Mouse (Mus musculus): ENCODE data around the gene Psma3.
A peak's percentile ranks its signal among the peaks of the same experiment; 100 is the strongest.
"Not testable (repeated sequence)": the region's sequence is repeated elsewhere in the genome, so short reads cannot be mapped to it uniquely, and the experiment has no call there.

Psma3 gene

DNA sequence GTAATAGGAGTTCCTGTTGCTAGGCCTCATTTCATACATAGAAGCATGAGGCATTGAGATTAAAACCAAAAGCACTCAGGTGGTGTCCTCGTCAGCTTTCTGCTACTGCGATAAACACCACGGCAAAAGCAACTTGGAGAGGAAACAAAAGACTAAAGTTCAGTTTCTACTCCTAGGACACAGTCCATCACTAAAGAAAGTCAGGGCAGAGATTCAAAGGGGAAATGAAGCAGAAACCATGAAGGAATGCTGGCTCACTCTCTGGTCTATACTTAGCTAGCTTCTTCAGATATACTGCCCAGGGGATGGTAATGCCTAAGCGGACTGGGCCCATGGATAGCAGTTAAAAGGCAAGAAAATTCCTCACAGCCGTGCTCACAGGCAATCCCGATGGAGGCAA, 27.0 kb downstream of the Psma3 start:
- no peak for DNase-seq (ENCODE audit: low read depth, low spot score)

DNA sequence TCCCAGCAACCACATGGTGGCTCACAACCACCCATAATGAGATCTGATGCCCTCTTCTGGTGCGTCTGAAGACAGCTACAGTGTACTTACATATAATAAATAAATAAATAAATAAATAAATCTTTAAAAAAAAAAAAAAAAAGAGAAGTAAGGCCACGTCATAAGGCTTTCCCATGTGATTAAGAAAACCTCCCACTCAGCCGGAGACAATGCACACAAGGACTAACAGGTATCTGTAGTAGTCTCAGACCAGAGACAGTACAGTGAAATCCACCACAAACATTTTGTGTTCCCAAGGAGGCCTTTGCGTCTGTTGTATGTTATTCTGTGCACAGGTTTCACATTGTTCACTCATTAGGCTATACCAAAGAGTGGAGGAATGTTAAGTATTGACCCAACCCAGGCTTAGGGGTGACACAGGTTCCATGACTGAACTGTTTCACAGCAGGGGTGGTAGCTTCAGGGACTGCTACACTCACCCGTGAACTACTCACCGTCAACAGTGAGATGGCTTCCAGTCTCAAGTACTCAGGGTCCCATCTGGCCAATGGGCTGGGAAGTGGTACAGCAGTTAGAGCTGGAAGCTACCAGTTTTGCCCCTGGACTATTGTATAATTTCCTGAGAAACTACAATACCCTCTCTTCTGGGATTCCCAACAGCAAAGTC, 29.5 kb downstream of the Psma3 start:
- peak; percentile 92 for DNase-seq (ENCODE audit: low read depth, low spot score)

DNA sequence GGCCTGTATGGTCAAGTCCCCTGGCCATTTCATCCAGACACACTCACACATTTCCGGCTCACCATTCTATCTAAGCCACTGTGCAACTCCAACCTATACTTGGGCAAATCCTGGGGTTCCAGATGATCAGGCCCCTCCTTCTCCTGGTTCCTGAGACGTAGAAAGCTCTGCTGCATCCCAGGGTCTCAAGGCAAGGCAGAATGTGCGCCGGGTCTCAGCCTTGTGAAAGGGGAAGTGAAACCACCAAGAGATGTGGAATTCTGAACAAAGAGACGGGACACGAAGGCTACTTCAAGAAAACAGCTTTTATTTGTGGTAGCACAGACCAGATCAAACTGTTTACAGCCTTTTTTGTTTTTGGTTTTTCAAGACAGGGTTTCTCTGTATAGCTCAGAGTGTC, 31.7 kb downstream of the Psma3 start:
- DNase-seq (ENCODE audit: low read depth, low spot score) = no peak

DNA sequence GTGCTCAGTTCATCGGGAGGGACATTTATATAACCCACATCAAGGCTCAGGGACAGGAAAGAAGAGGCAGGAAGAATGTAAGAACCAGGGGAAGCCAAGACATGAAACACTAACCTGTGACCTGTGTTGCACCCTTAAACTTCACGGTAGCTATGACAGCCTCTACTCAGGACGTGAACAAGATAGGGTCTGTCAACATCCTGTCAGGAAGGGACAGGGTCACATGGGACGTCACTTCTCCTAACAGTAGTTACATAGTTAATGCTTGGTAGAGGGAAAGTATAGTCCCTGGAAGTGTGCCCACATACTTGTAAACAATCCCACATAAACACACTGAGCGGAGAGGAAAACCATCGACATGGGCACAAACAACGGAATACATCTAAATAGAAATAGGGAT, 32.5 kb downstream of the Psma3 start:
- no peak for DNase-seq (ENCODE audit: low read depth, low spot score)

DNA sequence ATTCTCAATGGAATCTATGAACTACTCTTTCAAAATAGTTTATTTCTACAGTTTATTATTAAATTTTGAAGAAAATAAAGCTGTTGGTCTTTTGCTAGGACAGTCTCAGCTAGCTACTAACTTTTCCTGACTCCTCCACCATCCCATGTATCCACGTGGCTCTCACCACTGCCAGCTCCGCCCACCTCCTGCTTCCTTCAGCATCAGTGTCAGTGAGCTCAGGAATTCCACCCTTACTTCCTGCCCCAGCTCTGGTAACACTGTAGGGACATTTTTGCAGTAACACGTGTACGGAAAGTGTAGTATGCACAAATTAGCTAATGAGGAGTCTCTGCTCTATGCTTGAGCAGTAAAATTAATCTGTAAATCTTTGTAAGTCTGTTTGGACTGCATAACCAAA, 35.3 kb downstream of the Psma3 start:
- DNase-seq (ENCODE audit: low read depth, low spot score) = peak; percentile 90

DNA sequence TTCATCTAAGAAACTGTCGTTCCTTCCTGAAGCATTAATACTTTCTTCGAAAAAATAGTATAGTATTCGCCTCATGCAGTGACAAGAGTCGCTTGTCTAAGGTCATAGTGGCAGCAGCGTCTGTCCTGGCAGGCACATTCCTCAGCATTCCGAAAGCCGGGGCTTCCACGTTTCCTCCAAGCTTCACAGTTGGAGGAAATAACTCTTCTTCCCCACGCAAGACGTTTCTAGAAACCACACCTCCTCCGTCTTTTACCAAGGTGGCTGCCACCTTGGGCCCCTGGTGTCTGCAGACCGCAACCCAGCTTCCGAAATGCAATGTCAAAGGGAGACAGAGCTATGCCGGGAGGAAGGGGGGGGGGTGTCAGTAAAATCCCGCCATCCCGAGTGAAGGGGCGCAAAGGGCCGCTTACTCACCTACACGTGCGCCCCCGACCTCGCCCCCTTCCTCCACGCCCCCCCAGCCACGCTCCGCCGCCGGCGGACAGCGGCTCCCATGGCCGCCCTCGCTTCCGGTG, 40.5 kb downstream of the Psma3 start:
- peak; percentile 84 for DNase-seq (ENCODE audit: low read depth, low spot score)

DNA sequence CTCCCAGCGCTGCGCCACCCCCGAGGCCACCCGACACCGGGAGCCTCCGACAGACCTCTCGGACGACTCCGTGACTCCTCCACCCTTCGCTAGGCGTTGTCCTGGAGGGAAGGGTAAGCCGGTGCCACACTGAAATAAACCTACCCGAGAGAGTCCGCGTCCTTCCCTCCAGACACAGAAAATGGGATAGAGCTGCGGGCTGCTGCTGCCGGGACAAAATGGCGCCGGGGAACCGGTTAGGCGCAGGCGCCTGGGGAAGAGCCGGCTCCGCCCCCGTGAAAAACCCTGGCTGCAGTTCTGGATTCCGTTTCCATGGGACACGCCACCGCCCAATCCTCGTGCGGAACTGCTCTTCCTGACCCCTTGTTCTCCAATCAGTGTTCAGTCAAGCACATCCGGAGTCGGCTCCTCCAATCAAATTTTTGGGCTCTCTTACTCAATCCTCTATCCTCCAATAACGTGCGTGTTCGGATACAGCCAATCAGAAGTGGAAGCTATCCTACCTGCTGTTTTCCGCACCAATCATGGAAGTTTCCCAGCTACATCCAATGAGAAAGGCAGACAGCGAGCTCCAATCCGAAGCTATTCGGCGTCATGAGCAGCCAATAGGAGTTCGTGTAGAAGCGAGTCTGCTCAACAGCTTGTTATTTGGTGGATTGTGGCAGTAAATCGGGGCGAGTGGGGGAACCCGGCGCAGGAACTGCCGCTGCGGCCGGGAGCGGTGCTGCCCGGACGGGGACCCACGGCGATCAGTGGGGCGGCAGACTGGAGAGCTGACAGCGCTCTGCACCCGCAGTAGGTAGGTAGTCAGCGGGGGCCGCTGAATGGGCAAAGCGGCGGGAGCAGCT, 41.2 kb downstream of the Psma3 start, which contains the start of gene Arid4a:
Gene Arid4a (plus strand): TSS at position 628 of the 848 bp plus-strand sequence.
- DNase-seq (ENCODE audit: low read depth, low spot score) = peak; percentile 100

DNA sequence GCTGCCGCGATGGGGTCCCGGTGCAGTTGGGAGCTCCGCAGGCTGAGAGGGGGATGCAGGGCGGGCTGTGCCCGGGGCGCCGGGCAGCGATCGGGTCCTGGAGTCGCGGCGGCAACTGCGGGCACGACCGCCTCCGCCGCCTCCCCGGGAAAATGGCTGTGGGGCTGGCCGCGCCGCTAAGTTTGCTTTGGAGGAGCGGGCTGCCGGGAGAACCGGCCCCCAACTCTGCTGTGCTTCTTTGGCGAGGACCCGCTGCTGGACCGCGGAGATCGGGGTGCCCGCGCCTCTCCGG, 41.7 kb downstream of the Psma3 start:
- DNase-seq (ENCODE audit: low read depth, low spot score) = no peak

DNA sequence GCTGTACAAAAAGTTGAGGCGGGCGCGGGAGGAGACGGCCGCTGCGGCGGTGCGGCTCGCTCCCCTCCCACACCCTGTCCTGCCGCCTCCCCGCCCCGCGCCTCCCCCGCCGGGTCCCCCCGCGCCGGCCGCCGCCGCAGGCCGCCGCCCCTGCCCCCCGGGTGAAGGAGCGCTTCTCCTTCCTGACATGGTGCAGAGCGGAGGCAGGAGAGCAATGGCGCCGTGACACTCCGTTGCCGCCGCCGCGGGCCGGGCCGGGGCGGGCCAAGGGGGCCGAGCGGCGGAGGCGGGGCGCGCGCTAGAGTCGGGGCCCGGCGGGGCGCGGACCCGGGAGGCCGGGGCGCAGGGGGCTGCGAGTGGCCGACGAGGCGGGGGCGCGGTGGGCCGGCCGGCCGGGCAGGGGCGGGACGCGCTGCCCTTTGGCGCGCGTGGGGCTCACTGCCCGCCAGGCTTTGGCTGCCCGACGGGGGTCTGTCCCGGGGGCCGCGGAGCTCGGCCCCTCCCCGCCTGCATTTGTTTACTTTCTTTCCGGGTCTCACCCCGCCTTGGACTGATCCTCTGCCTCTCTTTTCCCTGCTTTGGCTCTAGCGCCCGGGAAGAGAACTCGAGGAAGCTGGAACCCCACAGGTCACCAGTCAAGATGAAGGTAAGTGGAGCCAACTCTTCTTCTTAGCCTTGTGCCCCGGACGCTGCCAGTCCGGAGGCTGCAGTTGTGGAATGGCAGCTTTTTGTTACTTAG, 42.3 kb downstream of the Psma3 start:
- peak; percentile 76 for DNase-seq (ENCODE audit: low read depth, low spot score)

DNA sequence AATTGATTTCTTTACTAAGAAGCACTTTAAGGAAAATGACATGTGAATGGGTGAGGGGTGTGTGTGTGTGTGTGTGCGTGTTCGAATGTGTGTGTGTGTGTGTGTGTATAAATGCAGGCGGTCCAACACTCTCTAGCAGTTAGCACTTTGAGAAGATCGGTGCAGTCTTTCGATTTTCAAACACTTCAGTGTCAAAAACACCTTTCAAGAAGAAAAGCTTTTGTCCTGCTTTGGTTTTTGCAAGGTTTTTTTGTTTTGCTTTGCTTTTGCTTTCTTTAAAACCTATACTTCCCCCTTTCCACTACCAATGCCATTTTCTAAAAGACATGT, 42.8 kb downstream of the Psma3 start:
- DNase-seq (ENCODE audit: low read depth, low spot score) = no peak

DNA sequence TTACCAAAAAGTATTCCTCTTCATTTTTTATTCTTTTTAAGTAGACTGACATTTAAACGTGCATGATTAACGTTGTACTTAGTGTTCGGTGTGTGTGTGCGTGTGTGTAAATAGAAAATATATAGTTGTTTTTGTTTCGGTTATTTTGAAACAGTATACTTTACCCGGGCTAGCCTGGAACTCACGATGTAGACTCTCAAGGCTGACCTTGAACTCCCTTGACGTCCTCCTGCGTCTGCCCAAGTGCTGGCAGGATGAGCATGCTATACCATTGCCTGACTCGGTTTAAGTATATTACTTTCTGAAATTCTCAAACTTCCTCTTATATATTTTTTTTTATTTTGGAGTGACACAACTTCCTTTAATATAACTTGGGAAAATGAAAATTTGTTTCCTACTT, 43.4 kb downstream of the Psma3 start:
- no peak for DNase-seq (ENCODE audit: low read depth, low spot score)

DNA sequence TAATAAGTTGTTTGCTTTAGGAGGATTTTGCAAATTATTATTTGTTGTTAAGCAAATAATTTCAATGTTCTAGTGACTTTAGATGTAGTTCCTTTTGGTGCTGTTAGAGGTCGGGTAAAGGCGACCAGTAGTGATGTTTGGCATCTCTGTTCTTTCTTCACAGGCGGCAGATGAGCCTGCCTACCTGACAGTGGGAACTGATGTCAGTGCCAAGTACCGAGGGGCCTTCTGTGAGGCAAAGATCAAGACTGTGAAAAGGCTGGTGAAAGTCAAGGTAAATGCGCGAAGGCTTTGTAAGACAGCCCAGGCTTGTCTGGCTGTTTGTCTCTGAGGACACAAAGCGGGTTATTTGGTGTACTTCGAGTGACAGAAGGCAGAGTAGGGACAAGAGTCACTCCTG, 44.8 kb downstream of the Psma3 start:
- DNase-seq (ENCODE audit: low read depth, low spot score) = no peak

DNA sequence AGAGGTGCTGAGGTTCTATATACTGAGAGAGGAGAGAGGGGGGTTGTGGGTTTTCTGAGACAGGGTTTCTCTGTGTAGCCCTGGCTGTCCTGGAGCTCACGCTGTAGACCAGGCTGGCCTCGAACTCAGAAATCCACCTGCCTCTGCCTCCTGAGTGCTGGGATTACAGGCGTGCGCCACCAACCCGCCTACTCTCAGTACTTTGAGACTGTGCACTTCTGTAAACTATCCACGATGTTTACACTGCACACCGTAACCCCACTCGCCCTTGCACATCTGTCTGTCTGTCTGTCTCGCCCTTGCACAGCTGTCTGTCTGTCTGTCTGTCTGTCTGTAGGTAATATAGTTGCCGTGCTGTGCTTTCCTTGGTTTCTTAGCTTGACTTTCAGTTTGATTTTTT, 50.0 kb downstream of the Psma3 start:
- DNase-seq (ENCODE audit: low read depth, low spot score) = no peak

DNA sequence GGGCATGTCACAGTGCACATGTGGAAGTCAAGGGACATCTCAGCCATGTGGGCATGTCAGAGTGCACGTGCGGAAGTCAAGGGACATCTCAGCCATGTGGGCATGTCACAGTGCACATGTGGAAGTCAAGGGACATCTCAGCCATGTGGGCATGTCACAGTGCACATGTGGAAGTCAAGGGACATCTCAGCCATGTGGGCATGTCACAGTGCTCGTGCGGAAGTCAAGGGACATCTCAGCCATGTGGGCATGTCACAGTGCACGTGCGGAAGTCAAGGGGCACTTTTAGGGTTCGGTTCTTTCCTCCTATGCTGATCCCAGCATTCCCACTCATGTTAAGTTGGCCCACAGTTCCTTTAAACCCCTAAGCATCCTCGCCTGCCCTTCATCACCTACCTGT, 53.8 kb downstream of the Psma3 start:
- not testable (repeated sequence) for DNase-seq (ENCODE audit: low read depth, low spot score)

DNA sequence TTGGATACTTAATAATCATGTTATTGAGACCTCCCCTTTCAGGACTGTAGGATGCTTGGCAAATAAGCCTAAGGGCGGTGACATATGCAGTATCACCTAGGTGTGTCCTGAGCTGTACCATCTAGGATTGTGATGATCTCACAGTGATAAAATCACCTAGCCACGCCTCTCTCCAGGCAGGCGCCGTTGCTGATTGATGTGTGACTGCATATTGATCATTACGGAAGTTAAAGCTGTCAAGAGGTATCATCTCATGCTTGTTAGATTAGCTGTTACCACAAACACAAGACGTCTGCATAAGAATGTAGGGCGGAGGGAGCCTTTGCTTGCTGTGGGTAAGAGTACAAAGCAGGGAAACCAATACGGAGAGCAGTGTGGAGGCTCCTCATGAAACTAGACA, 55.8 kb downstream of the Psma3 start:
- DNase-seq (ENCODE audit: low read depth, low spot score) = peak; percentile 54

DNA sequence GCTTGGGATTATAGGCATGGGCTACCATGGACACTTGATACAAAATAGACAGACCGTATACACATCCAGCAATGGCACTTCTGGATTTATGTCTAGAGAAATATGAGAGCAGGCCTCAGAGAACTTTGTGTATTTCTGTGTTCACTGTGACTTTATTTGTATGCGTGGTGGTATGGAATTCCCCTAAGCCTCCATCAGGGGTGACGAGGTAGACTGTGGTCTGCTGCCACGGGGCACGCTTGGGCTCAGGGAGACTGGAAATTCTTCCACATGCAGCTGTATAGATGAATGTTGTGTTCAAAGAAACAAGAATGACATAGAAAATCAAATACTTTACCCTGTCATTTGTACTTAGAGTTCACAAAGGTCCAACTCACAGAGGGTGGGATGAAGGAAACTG, 56.3 kb downstream of the Psma3 start:
- DNase-seq (ENCODE audit: low read depth, low spot score) = no peak

DNA sequence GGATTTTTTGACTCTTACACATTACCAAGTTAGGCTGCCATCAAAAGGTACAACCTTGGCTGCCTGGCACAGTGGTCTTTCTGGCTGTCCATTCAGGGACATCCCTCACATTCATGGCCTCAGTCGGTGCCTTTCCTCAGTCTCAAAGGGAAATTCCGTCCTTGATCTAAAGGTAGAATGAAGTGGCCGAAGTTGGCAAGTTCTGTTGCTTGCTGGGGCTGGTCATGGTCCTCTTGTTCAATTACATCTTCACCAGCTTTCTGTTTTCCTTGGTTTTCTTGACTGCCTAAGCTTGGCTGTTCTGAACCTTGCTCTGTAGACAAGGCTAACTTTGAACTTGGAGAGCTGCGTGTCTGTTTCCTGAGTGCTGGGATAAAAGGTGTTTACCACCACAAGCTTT, 61.4 kb downstream of the Psma3 start:
- DNase-seq (ENCODE audit: low read depth, low spot score) = no peak

DNA sequence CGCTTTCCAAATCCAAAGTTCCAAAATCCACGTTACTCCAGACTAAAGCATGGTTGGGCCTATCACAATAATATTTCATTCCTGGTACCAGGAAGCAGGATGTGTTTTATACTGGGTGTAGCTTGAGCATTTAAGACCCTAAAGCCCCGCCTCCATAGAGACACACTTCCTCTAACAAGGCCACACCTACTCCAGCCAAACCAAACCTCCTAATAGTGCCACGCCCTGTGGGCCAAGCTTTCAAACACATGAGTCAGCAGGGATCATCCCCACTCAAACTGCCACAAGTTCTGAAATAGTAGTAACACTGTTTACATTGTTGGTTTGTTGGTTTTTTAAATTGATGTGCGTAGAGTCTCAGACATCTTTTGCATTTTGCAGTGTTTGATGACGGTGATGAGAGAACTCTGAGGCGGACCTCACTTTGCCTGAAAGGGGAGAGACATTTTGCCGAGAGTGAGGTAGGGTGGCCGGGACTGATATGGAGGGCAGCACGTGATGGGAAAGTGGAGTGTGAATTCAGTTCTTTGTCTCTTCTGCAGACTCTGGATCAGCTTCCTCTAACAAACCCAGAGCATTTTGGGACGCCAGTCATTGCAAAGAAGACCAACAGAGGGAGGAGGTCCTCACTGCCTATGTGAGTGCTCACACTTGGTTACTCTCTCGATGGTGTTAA, 62.4 kb downstream of the Psma3 start:
- DNase-seq (ENCODE audit: low read depth, low spot score) = peak; percentile 97

DNA sequence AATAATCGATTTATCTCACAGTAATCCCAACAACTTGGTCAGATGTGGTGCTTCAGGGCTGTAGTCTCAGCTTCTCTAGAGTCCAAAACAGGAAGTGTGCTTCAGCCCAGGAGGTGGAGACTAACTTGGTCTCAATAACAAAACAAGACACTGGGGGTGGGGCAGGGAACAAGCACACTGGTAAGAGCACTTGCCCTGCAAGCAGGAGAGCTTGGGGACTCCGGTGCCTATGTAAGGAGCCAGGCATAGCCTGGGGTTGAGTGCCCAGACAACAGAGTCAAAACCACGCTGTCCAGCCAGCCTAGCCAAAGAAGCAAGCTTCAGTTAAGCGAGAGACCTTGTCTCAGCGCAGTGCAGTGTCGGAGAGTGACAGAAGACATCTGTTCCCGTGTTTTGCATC, 66.0 kb downstream of the Psma3 start:
- DNase-seq (ENCODE audit: low read depth, low spot score) = peak; percentile 55

DNA sequence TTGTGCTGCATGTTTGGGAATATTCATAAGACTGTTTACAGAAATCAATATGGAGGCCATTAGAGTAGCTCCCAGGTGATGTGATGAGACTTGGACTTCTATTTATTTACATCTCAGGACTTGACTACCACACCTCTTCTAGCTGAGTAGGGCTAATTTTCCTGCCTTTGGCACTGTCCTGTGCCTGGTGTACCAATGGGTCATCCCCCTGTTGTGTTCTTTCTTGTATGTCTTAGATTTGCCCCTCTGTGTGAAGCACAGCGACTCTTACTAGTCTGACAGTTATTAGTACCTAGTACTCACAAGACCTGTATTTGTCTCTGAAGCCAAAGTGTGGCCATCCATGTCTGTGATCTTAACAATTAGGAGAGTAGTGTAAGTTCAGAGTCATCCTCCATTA, 68.0 kb downstream of the Psma3 start:
- DNase-seq (ENCODE audit: low read depth, low spot score) = no peak

DNA sequence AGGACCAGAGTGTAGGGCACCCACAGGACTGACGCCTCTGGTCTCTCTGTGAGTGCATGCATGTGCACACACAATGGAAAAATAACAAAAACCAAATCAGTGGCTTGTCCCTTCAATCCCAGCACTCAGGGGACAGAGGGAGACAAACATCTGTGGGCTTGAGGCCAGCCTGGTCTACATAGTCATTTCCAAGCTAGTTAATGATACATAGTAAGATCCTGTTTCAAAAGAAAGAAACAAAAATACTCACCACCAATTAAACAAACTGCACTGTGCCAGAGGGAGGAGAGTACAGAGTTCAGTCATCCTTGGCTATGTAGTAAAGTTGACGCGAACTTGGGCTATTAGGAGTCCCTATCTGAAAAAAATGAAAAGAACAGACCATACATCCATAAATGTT, 69.2 kb downstream of the Psma3 start:
- no peak for DNase-seq (ENCODE audit: low read depth, low spot score)

DNA sequence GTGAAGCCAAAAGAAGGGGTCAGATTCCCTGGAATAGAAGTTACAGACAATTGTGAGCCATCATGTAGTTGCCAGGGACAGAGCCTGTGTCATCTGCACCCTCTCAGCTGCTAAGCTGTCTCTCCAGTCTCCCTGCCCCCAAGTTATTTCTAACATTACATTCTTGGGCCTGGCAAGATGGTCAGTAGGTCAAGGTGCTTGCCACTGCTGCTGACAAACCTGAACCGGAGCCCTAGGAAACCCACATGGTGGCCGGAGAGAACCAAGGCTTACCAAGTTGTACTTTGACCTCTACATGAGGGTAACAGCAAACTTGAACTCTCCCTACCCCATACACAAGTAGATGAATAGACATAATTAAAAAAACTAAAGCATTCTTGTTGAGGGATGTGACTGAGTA, 70.1 kb downstream of the Psma3 start:
- DNase-seq (ENCODE audit: low read depth, low spot score) = no peak
